Mouse (Mus musculus) embryonic facial prominence, embryonic 13.5 days (tissue): Measurements from ENCODE around the gene Epb41l2. TPM values are rescaled to one million over a fixed set of nuclear protein-coding genes. Genes with fewer than 3 reads are reported as not detected.
A peak's percentile ranks its signal among the peaks of the same experiment; 100 is the strongest.

Source experiments
- ATAC-seq: fragments of 200-750 bp; cut with Nextera tagmentation; 2 replicates; pipeline ENCODE4 v1.8.0; 2017; ENCODE audit warnings: low read depth; ENCODE audit not compliant: insufficient number of reproducible peaks, insufficient read depth, low FRiP score, low TSS enrichment
- H3K27ac ChIP-seq: fragments of 300-500 bp; sonication (generic); 2 replicates; pipeline ENCODE4 v1.5.1; 2015; ENCODE audit warnings: moderate library complexity, mild to moderate bottlenecking, inconsistent platforms
- H3K27me3 ChIP-seq: fragments of 300-500 bp; sonication (generic); 2 replicates; pipeline ENCODE4 v1.6.1; 2015; ENCODE audit warnings: mild to moderate bottlenecking, inconsistent platforms
- H3K36me3 ChIP-seq: fragments of 300-500 bp; sonication (generic); 2 replicates; pipeline ENCODE4 v1.6.1; 2015; ENCODE audit warnings: mild to moderate bottlenecking, inconsistent platforms
- H3K4me1 ChIP-seq: fragments of 300-500 bp; sonication (generic); 2 replicates; pipeline ENCODE4 v1.6.1; 2015; ENCODE audit warnings: inconsistent platforms
- H3K4me2 ChIP-seq: fragments of 300-500 bp; sonication (generic); 2 replicates; pipeline ENCODE4 v1.6.1; 2015; ENCODE audit warnings: moderate library complexity, mild to moderate bottlenecking, inconsistent platforms
- H3K4me3 ChIP-seq: fragments of 300-500 bp; sonication (generic); 2 replicates; pipeline ENCODE4 v1.5.1; 2015; ENCODE audit warnings: mild to moderate bottlenecking, inconsistent platforms
- H3K9ac ChIP-seq: fragments of 300-500 bp; sonication (generic); 2 replicates; pipeline ENCODE4 v1.6.1; 2015; ENCODE audit warnings: mild to moderate bottlenecking, inconsistent platforms
- H3K9me3 ChIP-seq: fragments of 300-500 bp; sonication (generic); 2 replicates; pipeline ENCODE4 v1.6.1; 2016; ENCODE audit warnings: inconsistent platforms
- WGBS: fragments of 180-500 bp; shearing (Covaris S2); methylation state at CpG from one replicate; pipeline ENCODE4 v1.1.7; 2015; ENCODE audit warnings: mixed read lengths; 5-methylcytosine and 5-hydroxymethylcytosine counted together
- polyA plus RNA-seq: library from polyadenylated mRNA; unstranded; fragments of >200 nt; fragmentation: Nextera tagmentation; extraction: Ambion mirVana; gene quantifications from 2 replicates; pipeline ENCODE4 v1.2.1, GENCODE M21; 2015

The Epb41l2 gene
- polyA plus RNA-seq, 1 experiment from 2014 or later = 81.6 TPM

DNA sequence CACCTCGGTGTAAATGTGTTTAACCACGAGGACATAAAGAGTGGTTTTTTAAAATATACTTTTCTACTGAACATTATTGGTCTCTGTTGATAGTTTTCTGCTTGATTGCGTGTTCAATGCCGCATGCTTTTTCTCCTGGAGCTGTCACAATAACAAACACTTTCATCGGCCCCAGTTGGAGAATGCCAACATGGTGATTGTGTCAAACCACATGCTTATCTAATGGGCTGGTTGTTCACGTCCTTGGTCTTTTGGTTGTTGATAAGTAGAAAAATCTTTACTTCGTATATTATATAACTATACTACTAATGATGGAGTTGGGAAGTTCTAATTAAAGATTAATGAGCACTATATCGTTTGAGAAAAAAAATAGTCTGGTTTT lies 78.7 kb downstream of the Epb41l2 start:
- no peak overlapping the region for H3K9ac ChIP-seq
- H3K36me3 ChIP-seq = peaks cover 6% of the 10 kb centered on the region; the same call in 1 of the 2 replicates
- no peaks in the 10 kb centered on the region for H3K27me3 ChIP-seq
- H3K4me3 ChIP-seq = no peak overlapping the region
- 85% methylated on average over 8 of the region's 8 CpGs for WGBS
- no peak for ATAC-seq
- H3K4me1 ChIP-seq = peaks cover 58% of the 10 kb centered on the region
- no peak overlapping the region for H3K27ac ChIP-seq
- no peaks in the 10 kb centered on the region for H3K9me3 ChIP-seq
- H3K4me2 ChIP-seq = no peak overlapping the region

DNA sequence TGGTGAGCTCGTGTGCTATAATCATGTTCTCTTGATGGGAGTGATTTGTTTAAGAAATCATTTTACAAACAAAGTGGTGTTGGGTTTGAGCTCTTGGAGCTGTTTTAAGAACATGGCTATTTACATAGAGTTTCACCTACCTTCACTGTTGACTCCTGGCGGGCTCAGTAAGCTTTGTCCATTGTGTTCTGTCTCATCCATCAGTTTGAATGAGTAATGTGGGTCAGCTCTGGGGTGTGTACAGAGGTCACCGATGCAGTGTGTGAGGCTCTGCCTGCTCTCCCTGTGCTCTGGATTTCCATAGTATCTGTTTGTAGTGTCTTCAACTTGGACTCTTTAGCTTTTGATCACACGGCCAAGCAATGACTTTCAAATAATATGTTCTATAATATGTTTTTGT lies 79.6 kb downstream of the Epb41l2 start:
- no peaks in the 10 kb centered on the region for H3K27me3 ChIP-seq
- H3K9ac ChIP-seq = no peak overlapping the region
- peaks cover 13% of the 10 kb centered on the region for H3K36me3 ChIP-seq
- H3K4me2 ChIP-seq = no peak overlapping the region
- 70% methylated on average over 4 of the region's 4 CpGs for WGBS
- no peak overlapping the region for H3K4me3 ChIP-seq
- no peak for ATAC-seq
- peaks cover 52% of the 10 kb centered on the region for H3K4me1 ChIP-seq
- no peak overlapping the region for H3K27ac ChIP-seq
- no peaks in the 10 kb centered on the region for H3K9me3 ChIP-seq

DNA sequence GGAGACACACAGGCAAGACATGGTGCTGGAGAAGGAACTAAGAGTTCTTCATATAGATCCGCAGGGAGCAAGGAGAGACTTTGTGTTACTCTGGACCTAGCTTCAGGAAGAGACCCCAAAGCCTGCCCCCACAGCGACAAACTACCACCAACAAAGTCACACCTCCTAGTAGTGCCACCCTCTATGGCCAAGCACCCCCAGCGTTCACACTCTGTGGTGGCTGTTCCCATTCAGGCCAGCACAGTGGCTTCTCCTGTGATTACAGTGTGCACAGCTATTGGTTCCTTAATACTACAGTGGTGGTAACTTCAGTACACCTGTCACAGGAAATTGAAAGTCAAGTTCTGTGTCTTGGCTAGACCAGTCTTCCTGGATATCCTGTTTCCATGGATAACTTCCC lies 80.3 kb downstream of the Epb41l2 start:
- no peak overlapping the region for H3K4me3 ChIP-seq
- H3K4me1 ChIP-seq = peaks cover 46% of the 10 kb centered on the region
- H3K9ac ChIP-seq = no peak overlapping the region
- H3K27me3 ChIP-seq = no peaks in the 10 kb centered on the region
- 94% methylated on average over 3 of the region's 3 CpGs for WGBS
- no peaks in the 10 kb centered on the region for H3K9me3 ChIP-seq
- ATAC-seq = no peak
- H3K27ac ChIP-seq = no peak overlapping the region
- peaks cover 20% of the 10 kb centered on the region for H3K36me3 ChIP-seq
- no peak overlapping the region for H3K4me2 ChIP-seq

DNA sequence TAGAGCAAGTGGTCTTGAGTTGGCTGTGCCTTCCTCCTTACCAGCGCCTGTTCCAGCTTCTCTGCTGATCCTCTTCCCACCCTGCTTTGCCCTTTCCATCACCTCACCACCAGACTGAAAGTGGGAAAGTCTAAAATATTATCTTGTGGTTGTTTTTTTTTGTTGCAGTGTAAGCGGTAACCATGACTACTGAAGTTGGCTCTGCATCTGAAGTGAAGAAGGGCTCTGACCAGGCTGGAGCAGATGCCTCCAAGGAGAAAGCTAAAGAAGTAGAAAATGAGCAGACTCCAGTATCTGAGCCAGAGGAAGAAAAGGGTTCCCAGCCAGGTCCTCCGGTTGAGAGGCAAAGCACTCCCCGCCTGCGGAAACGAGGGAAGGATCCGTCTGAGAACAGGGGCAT lies 81.8 kb downstream of the Epb41l2 start:
- Histone ChIP-seq H3K4me2 (no peak overlapping the region), H3K4me1 (peaks cover 41% of the 10 kb centered on the region), H3K4me3 (no peak overlapping the region), H3K9me3 (no peaks in the 10 kb centered on the region), H3K36me3 (peaks cover 26% of the 10 kb centered on the region), H3K27ac (no peak overlapping the region), H3K9ac (no peak overlapping the region), H3K27me3 (no peaks in the 10 kb centered on the region)
- 93% methylated on average over 7 of the region's 7 CpGs for WGBS
- no peak for ATAC-seq

DNA sequence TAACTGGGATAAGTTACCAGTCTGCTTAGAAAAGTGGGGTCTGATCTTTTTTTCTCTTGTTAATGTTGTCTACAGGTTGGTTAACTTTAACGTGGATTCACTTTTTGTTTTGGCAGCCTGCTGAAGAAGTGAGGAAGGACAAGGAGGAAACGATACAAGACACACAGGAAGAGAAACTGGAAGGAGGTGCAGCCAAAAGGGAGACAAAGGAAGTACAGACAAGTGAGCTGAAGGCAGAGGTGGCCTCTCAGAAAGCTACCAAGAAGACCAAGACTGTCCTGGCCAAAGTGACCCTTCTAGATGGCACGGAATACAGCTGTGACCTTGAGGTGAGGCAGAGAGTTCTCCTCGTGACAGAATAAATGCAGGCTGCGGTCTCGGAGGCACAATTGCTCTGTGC lies 84.0 kb downstream of the Epb41l2 start:
- Histone ChIP-seq H3K9ac (no peak overlapping the region), H3K36me3 (peaks cover 26% of the 10 kb centered on the region), H3K9me3 (no peaks in the 10 kb centered on the region), H3K27me3 (no peaks in the 10 kb centered on the region), H3K27ac (0 out of 2 replicates have a peak overlapping the region, but pooled peaks have one; percentile 11), H3K4me3 (no peak overlapping the region), H3K4me1 (peaks cover 29% of the 10 kb centered on the region), H3K4me2 (no peak overlapping the region)
- ATAC-seq = no peak
- 84% methylated on average over 6 of the region's 6 CpGs for WGBS

DNA sequence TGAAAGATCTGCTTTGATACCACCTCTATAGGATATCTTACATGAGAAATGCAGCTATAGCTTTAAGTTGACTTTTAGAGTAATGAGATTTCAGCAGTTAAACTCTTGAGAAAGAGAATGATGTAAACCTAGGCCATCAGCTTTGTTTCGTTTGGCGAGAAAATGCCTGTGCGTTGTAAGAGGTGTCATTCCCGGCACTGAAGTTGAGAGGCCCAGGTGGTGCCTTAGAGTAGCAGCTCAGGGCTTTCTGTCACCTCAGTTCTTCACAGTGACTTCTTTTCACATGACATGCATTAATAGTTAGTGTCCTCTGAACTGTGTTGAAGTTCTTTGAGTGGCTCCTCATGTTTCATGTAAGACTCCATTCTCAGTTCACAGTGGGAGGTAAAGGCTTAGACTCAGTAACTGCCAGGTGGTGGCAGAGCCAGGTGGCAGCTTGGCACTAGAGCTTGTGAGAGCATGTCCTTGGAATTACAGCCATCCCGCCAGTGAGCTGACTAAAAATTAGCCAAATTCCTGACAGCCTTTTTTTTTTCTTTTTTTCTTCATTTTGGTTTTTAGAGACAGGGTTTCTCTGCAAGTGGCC lies 84.7 kb downstream of the Epb41l2 start:
- Histone ChIP-seq H3K27ac (0 out of 2 replicates have a peak overlapping the region, but pooled peaks have one; percentile 11), H3K36me3 (peaks cover 26% of the 10 kb centered on the region), H3K9me3 (no peaks in the 10 kb centered on the region), H3K4me1 (peaks cover 27% of the 10 kb centered on the region), H3K4me2 (no peak overlapping the region), H3K9ac (no peak overlapping the region), H3K27me3 (no peaks in the 10 kb centered on the region), H3K4me3 (no peak overlapping the region)
- 80% methylated on average over 5 of the region's 5 CpGs for WGBS
- ATAC-seq = no peak

DNA sequence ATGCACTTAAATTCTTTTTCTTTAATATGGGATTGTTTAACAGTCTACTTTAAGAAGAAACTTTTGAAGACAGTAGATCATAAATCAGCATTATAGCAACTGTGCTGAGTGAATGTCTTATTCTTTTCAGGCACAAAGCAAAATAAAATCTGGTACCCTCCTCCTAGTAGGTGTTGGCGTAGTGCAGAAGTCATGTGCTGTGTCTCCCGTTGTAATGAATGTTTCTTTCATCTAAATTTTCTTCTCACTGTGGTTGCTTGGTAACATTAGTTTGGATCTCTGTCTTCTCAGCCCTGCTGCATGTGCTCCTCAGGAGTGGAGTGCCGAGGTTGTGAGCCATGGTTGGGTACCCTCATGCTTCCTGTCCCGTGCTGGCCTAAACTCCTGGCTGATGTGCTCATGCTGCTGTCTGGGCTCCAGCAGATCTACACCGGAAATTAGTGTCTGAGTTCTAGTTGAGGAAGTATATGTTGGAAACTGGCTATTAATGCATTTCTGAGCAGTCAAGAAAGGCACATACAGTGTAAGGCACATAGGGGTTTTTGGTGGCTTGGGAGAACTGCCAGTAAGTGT lies 87.4 kb downstream of the Epb41l2 start:
- H3K27ac ChIP-seq = peak overlapping the region; percentile 39; the same call in 1 of the 2 replicates
- H3K4me3 ChIP-seq = no peak overlapping the region
- ATAC-seq = no peak
- H3K9ac ChIP-seq = no peak overlapping the region
- H3K4me2 ChIP-seq = no peak overlapping the region
- peaks cover 21% of the 10 kb centered on the region for H3K36me3 ChIP-seq
- peaks cover 15% of the 10 kb centered on the region for H3K4me1 ChIP-seq
- no peaks in the 10 kb centered on the region for H3K27me3 ChIP-seq
- 74% methylated on average over 5 of the region's 5 CpGs for WGBS
- no peaks in the 10 kb centered on the region for H3K9me3 ChIP-seq

DNA sequence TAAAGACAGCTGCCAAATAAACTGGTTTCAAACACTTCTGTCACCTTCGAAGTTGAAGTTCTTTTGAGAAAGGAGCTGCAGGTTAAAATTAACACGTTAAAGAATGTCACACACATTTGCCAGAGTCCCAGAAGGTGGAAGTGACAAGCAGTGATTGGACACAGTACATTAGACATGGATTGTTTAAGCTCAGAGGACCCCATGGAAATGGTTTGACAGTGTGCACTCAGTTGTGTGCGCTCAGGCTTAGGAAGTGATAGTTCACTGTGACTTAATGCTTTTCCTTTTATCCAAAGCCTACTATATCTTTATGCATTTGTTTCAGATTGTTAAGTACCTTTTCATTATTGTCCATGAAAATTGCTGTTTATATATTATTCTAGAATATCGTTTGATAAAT lies 89.1 kb downstream of the Epb41l2 start:
- Histone ChIP-seq H3K27me3 (no peaks in the 10 kb centered on the region), H3K36me3 (peaks cover 17% of the 10 kb centered on the region), H3K4me1 (peaks cover 22% of the 10 kb centered on the region), H3K4me2 (no peak overlapping the region), H3K9me3 (no peaks in the 10 kb centered on the region), H3K27ac (no peak overlapping the region), H3K9ac (no peak overlapping the region), H3K4me3 (no peak overlapping the region)
- ATAC-seq = no peak
- 66% methylated on average over 4 of the region's 4 CpGs for WGBS

DNA sequence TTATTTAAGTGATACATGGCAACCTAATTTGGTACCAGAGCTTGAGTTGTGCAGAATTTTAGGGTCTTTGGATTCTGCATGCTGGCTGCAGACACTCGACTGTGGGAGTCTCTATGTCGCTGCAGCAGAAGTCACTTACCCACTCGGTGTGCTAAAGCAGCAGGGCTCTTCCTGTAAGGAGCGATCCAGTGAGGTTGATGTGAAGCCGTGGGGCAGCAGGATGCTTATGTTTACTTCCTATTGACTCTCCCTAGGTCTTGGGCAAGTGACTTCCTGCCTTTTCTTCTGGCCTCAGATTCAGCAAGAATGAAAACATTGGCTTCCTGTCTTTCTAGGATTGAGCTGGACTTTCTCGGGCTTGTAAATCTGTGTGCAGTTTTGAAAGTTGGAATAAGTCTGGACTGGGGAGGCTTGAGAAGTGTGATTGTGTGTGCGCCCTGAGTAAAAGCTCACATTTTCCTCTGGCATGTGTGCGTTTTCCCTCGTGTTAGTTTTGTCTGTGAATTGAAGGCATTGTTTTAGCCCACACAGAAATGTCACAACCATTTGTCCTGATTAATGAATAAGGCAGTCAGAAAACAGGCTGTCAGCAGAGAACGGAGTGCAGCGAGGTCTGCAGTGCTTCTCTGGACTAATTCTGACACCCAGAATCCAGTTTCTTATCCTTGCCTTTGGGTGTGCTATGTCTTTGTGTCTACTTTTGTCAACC lies 89.9 kb downstream of the Epb41l2 start:
- WGBS = 33% methylated on average over 11 of the region's 11 CpGs
- H3K9ac ChIP-seq = no peak overlapping the region
- no peak for ATAC-seq
- H3K36me3 ChIP-seq = peaks cover 9% of the 10 kb centered on the region
- no peaks in the 10 kb centered on the region for H3K9me3 ChIP-seq
- peaks cover 26% of the 10 kb centered on the region for H3K4me1 ChIP-seq
- no peaks in the 10 kb centered on the region for H3K27me3 ChIP-seq
- no peak overlapping the region for H3K4me3 ChIP-seq
- H3K4me2 ChIP-seq = no peak overlapping the region
- H3K27ac ChIP-seq = peak overlapping the region; percentile 36

DNA sequence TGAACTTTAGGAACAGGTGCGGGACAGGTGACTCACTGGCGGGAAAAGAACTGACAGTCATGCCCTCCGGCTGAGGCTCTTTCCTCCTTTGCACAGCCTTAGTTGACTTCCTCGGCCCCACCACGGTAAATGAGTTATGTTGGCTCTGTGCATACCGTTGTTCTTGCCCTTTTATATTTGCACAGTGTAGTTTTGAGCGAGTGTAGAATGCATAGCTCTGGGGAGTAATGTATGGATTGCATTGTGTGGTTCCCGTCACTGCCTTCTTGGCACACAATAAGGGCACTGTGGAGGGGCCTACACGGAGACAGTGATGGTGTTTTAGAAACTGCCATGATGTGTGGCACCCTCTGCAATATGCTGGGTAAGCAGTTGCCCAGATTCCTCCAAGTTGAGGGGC lies 93.6 kb downstream of the Epb41l2 start:
- WGBS = 45% methylated on average over 9 of the region's 9 CpGs
- no peaks in the 10 kb centered on the region for H3K9me3 ChIP-seq
- H3K9ac ChIP-seq = no peak overlapping the region
- peak; percentile 37; the same call in 1 of the 2 replicates for ATAC-seq
- H3K4me2 ChIP-seq = no peak overlapping the region
- peak overlapping the region; percentile 41; the same call in 1 of the 2 replicates for H3K27ac ChIP-seq
- peaks cover 23% of the 10 kb centered on the region for H3K4me1 ChIP-seq
- no peaks in the 10 kb centered on the region for H3K27me3 ChIP-seq
- no peaks in the 10 kb centered on the region; the same call in 1 of the 2 replicates for H3K36me3 ChIP-seq
- no peak overlapping the region for H3K4me3 ChIP-seq

DNA sequence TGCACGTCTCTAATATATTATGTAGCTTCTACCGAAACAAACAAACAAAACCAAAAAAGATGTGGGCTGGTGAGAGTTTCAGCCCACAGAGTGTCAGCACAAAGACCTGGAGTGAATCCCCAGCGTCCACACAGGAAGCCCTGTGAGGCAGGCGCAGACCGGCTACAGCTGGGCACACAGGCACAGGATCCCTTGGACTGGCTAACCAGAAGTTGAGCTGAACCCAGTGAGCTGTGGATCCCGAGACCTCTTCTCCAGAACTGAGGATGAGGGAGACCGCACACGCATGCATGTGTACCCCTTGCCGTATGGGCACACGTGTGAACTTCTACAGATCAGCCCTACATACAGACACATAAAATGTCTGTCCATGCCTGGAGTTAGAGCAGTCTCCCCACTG lies 94.2 kb downstream of the Epb41l2 start:
- Histone ChIP-seq H3K4me3 (no peak overlapping the region), H3K4me2 (no peak overlapping the region), H3K4me1 (peaks cover 23% of the 10 kb centered on the region), H3K9me3 (no peaks in the 10 kb centered on the region), H3K27ac (peak overlapping the region; percentile 41; the same call in 1 of the 2 replicates), H3K36me3 (no peaks in the 10 kb centered on the region; the same call in 1 of the 2 replicates), H3K9ac (no peak overlapping the region), H3K27me3 (no peaks in the 10 kb centered on the region)
- no peak for ATAC-seq
- WGBS = 83% methylated on average over 10 of the region's 10 CpGs

DNA sequence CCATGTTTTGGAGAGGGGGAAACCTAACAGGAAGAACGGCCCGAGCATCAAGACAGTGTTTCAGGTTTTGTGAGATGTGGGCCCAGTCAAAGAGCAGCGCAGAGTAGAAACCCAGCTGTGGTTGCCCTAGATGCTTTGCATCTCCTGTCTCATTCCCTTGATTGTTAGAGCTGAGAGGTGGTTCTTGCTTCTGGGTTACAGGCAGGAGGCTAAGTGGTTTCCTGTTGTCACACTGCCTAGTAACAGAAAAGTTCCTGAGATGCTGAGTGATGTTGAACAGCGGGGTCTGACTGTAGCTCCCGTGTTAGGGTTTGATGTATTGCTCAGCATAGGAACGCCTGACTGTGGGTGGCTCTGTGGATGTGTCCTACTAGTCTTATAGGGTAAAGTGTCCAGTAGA lies 97.5 kb downstream of the Epb41l2 start:
- Histone ChIP-seq H3K4me2 (no peak overlapping the region), H3K36me3 (no peaks in the 10 kb centered on the region; the same call in 1 of the 2 replicates), H3K27me3 (no peaks in the 10 kb centered on the region), H3K9ac (no peak overlapping the region), H3K4me1 (peaks cover 14% of the 10 kb centered on the region; the same call in 1 of the 2 replicates), H3K27ac (no peak overlapping the region), H3K4me3 (no peak overlapping the region), H3K9me3 (no peaks in the 10 kb centered on the region)
- no peak for ATAC-seq
- WGBS = 84% methylated on average over 6 of the region's 6 CpGs
